Mouse (Mus musculus) right cerebral cortex, adult 2 months (tissue): Measurements from ENCODE around the gene Padi2.
A peak's percentile ranks its signal among the peaks of the same experiment; 100 is the strongest.

Experiments used
- DNase-seq, 2 experiments: peaks; one replicate each; pipeline ENCODE4 v3.0.0; 2021 to 2022; ENCODE audit warnings: low spot score in 2 of 2

Padi2 gene

DNA sequence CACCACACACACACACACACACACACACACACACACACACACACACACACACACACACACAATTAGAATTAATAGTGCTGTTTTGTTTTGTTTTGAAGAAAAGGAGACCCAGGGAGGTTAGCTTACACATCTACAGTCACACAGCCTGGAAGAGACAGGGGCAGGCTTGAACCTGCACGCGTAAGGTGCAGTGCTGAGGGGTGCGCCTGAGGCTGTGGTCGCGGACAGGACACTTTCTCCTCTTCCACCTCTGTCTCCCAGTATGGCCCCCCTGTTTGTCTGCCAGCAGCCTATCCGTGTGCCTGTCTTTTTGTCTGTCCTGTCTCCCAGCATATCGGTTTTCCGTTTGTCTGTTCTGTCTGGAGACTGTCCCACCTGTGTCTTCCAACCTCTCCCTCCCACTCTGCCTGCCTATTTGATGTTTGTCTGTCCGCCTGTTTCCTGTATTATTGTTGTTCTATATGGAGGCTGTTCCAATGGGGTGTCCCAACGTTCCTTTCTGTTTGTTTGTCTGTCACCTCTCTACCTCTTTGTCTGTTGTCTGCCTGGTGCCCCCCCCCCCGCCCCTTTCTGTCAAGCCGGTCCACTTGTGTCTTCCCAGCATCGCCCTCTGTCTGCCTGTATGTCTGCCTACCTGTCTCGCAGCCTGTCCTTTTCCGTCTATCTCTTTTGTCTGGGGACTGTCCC is 80.0 kb downstream of the Padi2 start:
- no peak for DNase-seq

DNA sequence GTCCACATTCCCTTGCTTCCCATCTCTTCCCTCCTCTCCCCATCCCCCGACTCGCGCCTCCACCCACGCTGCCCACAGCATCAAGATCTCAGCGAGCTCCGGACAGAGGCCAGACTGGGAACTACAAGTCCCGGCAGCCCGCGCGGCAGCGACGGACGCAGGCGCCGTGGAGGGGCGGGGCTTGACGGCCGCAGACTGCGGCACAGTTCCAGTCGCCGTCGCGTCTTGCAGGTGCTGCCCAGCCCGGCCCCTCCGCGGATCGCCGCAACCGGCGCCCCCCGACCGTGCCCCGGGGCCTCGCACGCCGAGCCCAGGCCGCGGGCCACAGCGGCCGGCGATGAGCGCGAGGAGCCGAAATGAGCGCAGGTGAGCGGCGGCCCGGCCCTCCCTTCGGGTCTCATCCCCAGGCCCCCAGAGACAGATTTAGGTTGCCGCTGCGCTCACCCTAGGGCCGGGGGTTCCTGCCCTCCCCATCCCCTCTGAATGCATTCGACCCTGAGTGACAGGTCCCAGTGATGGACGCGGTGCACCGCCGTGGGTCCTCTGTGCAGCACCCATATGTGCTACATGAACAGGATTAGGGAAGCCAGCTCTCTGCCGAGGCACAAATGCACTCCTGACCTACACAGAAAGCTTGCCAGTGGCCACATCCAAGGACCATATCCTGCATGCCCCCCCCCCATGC is 80.7 kb downstream of the Padi2 start, which contains the start of gene Atp13a2:
Atp13a2 (plus strand) TSS at position 163 of the 685 bp plus-strand sequence.
- peak; percentile 91 to 96 for DNase-seq

DNA sequence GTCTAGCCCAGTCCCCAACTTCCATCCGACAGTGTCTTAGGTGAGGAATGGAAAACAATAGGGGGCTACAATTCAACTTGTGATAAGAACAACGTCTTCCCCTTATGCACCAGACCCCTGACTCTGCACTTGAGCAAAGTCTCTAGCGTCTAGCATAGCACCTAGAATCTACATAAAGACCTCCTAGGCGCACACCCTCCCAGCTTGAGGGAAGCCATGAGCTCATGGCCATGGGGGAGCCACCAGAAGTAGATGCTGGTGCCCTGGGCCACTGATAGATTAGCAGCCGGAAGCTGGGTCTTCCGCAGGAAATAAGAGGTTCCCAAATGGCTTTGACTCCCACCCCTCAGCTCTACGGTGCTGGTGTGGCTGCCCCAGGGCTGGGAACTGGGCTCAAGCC is 81.3 kb downstream of the Padi2 start:
- DNase-seq, result no peak

DNA sequence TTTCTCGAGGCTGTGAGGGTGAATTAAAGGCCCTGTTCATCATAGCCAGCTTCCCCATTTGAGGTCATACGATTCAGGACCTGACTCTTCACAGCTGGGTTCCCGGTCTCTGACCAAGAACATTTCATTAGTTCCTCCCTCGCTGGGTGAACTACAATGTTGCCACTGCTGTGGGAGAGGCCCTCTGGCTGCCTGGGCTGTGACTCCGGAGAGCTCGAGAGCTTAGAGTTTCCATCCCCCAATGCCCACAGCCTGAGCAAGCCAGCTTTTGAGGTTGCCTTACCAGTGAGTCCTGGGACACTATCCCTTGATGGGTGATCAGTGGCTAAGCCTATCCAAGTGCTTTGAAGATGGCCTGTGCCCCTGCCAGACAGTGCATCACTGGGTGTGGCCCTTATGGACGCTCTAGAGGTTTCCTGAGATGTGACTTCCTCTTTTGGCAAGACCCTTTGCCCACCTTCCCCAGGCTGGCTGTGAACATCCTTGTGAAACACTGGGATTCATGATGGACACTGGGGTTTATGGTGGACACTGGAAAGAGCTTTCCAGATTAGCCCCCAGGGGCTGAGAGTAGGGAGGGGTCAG is 82.7 kb downstream of the Padi2 start:
- DNase-seq, result no peak

DNA sequence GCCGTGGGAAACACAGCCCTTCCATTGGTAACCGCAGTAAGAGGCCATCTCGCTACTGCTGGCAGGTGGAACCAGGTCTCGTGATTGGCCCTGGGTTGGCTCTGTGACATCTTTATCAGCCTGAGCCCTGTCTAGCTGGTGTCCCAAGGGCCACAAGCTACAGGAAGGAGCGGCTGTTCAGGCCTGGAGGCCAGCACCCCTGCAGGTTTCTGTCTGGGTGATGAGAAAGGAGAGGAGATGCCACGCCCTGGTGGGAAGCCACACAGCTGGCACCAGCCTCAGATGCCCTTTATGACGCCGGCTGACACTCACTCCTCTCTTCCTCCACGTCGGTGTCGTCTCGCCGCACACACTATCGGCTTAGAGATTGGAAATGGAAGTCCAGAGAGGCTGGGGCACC is 83.3 kb downstream of the Padi2 start:
- DNase-seq, result no peak

DNA sequence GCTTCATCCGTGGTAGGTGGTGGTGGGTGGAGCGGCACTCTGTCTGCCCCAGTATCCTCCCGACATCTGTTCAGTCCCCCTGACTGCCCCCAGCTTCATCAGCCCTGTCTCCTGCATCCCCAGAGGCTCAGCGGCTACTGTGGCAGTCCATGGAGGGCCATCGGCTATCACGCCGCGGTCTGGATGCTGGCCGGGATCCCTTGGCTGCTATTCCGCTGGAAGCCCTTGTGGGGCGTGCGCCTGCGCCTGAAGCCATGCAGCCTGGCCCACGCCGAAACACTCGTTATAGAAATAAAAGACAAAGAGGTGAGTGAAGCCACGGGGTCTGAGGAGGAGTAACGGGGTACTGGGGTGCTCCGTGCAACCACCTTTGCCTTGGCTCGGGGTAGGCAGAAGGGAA is 86.1 kb downstream of the Padi2 start:
- DNase-seq, result no peak

DNA sequence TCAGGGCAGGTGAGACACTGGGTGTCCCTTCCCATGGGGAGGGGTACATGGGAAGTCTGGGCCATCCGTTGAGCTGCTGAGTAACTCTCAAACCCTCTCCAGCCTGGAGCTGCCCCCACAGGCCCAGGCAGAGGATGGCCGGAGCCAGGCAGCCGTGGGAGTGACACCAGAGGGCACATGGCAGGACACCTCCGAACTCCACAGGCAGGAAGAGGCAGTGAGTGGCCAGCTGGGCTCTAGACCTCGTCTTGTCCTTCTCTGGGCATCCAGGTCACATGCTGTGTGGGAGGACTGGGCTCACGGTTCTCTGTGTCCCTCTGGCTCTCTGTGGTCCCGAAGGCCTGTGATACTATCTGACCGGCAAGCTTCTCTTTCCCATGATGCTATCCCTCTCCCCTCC is 87.7 kb downstream of the Padi2 start:
- no peak for DNase-seq

DNA sequence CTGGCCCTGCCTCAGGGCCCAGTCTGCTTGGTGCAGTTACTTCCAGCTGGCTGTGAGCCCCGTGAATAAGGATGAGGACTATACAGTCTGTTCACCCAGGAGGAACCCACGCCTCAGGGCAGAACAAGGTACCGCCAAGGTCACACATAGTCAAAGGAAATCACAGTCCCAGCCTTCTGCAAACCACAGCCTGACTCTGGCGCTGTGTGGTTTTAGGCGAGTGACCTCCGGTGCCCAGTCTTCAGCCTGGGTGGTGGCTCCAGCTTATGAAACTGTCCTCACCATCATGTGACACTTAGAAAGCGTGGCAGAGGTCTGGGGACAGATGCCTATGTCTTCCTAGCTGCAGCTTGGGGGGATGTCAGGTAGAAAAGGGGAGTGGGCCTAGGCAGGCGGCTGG is 89.7 kb downstream of the Padi2 start:
- no peak for DNase-seq

DNA sequence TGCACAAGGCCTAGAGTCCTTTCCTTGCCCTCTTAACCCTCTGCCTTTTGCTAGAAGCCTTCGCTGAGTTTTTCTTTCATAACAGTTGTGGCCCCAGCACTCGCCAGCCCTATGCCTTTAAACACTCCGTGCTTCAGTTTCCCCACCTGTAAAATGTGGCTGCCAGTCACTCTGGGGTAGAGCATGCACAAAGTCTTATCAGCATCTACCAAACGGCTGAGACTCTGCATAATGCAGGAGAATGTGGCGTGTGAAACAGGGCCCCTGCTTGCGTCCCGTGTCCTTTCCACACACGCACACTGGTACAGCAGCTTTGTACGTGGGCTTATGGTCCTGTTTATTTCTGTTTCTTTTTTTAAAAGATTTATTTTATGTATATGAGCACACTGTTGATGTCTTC is 90.7 kb downstream of the Padi2 start:
- no peak for DNase-seq
